ENCODE assay signal across 17 mouse cellular contexts in genomic region chr16:34032011-34032645, GRCm38 (mm10).
A peak's percentile ranks its signal among the peaks of the same experiment; 100 is the strongest.
DNase-seq lines count a peak whose midpoint lies in the region; ATAC-seq and TF ChIP-seq lines count a peak whose summit lies in the region.
"Had no signal": no experiment of that assay in that cellular context is flagged by ENCODE, and none has a peak within 500 bp of the region (broad histone marks: within the 10 kb centered on the region; RNA-seq: fewer than 3 reads in every experiment).

No protein-coding gene starts in this region.

- no peak overlapping the region for H3K4me2 ChIP-seq in heart, embryonic 12.5 days
- H3K4me2 ChIP-seq in intestine, embryonic 16.5 days (ENCODE audit: low read depth, low read length) = no peak overlapping the region
- H3K4me2 ChIP-seq in myocyte (ENCODE audit: low read depth) = peak overlapping the region; percentile 21
- H3K4me2 ChIP-seq: forebrain, embryonic 13.5 days; hindbrain, embryonic 15.5 days; neural tube, embryonic 12.5 days had no signal

- no peaks in the 10 kb centered on the region for H3K9me3 ChIP-seq in heart, embryonic 12.5 days (replicated peaks)
- H3K9me3 ChIP-seq in intestine, embryonic 16.5 days (ENCODE audit: control insufficient read depth, low read length) = no peaks in the 10 kb centered on the region
- H3K9me3 ChIP-seq: forebrain, embryonic 13.5 days; hindbrain, embryonic 15.5 days; neural tube, embryonic 12.5 days had no signal

- H3ac ChIP-seq in myocyte (ENCODE audit: control insufficient read depth, insufficient read length) = no peak overlapping the region

- 84% methylated on average over 12 of the region's 12 CpGs for WGBS in heart, embryonic 12.5 days
- WGBS in intestine, embryonic 16.5 days = 66% methylated on average over 12 of the region's 12 CpGs

- ATAC-seq in heart, embryonic 12.5 days (ENCODE audit: insufficient number of reproducible peaks, low FRiP score) = no peak
- ATAC-seq in intestine, embryonic 16.5 days = 0 out of 2 replicates have a peak, but pooled peaks have one; percentile 25
- ATAC-seq: forebrain, embryonic 13.5 days had no signal

- H3K4me1 ChIP-seq in heart, embryonic 12.5 days (replicated peaks) = peaks cover 58% of the 10 kb centered on the region
- H3K4me1 ChIP-seq in intestine, embryonic 16.5 days (ENCODE audit: control insufficient read depth, insufficient read depth, low read length) = peaks cover 17% of the 10 kb centered on the region
- H3K4me1 ChIP-seq: forebrain, embryonic 13.5 days; hindbrain, embryonic 15.5 days; neural tube, embryonic 12.5 days had no signal

- DNase-seq in heart, postnatal 10 days = no peak
- peak; percentile 80 for DNase-seq in MEL-GATA-1-ER (ENCODE audit: extremely low read depth, low read depth)
- DNase-seq in thymus, postnatal 36 days = no peak
- no peak for DNase-seq in lung, postnatal 4 days
- DNase-seq: cerebellum, adult 9-10 months; kidney, adult 2 months; kidney, postnatal 25 days; layer of hippocampus, adult 9-11 months; lung, postnatal 10 days; right cerebral cortex, postnatal 14 days; thymus, postnatal 4 days had no signal

- no peaks in the 10 kb centered on the region for H3K27me3 ChIP-seq in heart, embryonic 12.5 days (replicated peaks)
- H3K27me3 ChIP-seq in intestine, embryonic 16.5 days (replicated peaks; ENCODE audit: control insufficient read depth, insufficient read depth, low read length) = no peaks in the 10 kb centered on the region
- H3K27me3 ChIP-seq in myocyte (ENCODE audit: control insufficient read depth, insufficient read depth, insufficient read length) = no peaks in the 10 kb centered on the region
- H3K27me3 ChIP-seq: forebrain, embryonic 13.5 days; hindbrain, embryonic 15.5 days; neural tube, embryonic 12.5 days had no signal

- no peak overlapping the region for H3K4me3 ChIP-seq in heart, embryonic 12.5 days
- no peak overlapping the region for H3K4me3 ChIP-seq in intestine, embryonic 16.5 days (ENCODE audit: low read length)
- H3K4me3 ChIP-seq in myocyte = no peak overlapping the region
- H3K4me3 ChIP-seq: forebrain, embryonic 13.5 days; hindbrain, embryonic 15.5 days; neural tube, embryonic 12.5 days had no signal

- intact Hi-C loops in heart, postnatal 10 days (cut with DNase I) = loop anchor here (5.0 kb wide), 1 partner anchor 50 kb away; no protein-coding TSS in a partner anchor

- H3K27ac ChIP-seq in heart, embryonic 12.5 days (ENCODE audit: poor library complexity, severe bottlenecking) = peak overlapping the region; percentile 38
- H3K27ac ChIP-seq in intestine, embryonic 16.5 days (ENCODE audit: low read length) = no peak overlapping the region
- H3K27ac ChIP-seq: forebrain, embryonic 13.5 days; hindbrain, embryonic 15.5 days; neural tube, embryonic 12.5 days had no signal

- TF ChIP-seq POLR2A in myocyte (IDR thresholded peaks at IDR 0.05; ENCODE audit: insufficient read length, low read depth) = no peak

- no peaks in the 10 kb centered on the region for H3K79me2 ChIP-seq in myocyte (ENCODE audit: control insufficient read depth, insufficient read depth)

- H3K36me3 ChIP-seq in heart, embryonic 12.5 days = peaks cover 49% of the 10 kb centered on the region
- no peaks in the 10 kb centered on the region for H3K36me3 ChIP-seq in intestine, embryonic 16.5 days (ENCODE audit: control insufficient read depth, insufficient read depth, low read length)
- H3K36me3 ChIP-seq in myocyte (ENCODE audit: control insufficient read depth, insufficient read depth) = peaks cover 4% of the 10 kb centered on the region

- no peak overlapping the region for H3K9ac ChIP-seq in heart, embryonic 12.5 days
- H3K9ac ChIP-seq in intestine, embryonic 16.5 days (ENCODE audit: low read depth, low read length) = no peak overlapping the region
- H3K9ac ChIP-seq: forebrain, embryonic 13.5 days; hindbrain, embryonic 15.5 days; neural tube, embryonic 12.5 days had no signal

TF ChIP-seq in myocyte, 11 proteins besides CTCF, POLR2A, EP300 and RAD21:
- TF ChIP-seq REST (IDR thresholded peaks at IDR 0.05; ENCODE audit: insufficient read depth, insufficient read length) (no peak), CEBPB (IDR thresholded peaks at IDR 0.05; ENCODE audit: insufficient read depth, poor library complexity, severe bottlenecking) (no peak), TCF3 (IDR thresholded peaks at IDR 0.05; ENCODE audit: insufficient read length, low read depth) (no peak), POLR2AphosphoS2 (IDR thresholded peaks at IDR 0.05; ENCODE audit: insufficient read length, low read depth) (no peak), TCF12 (IDR thresholded peaks at IDR 0.05; ENCODE audit: insufficient read depth, poor library complexity, severe bottlenecking) (no peak), E2F4 (IDR thresholded peaks at IDR 0.05; ENCODE audit: insufficient read depth) (no peak), MYOD1 (IDR thresholded peaks at IDR 0.05; ENCODE audit: control insufficient read depth in 1 of 3, insufficient read length in 2 of 3, low read depth in 2 of 3) (no peak), SRF (IDR thresholded peaks at IDR 0.05; ENCODE audit: control insufficient read depth, insufficient read length, low read depth) (no peak), MAX (IDR thresholded peaks at IDR 0.05; ENCODE audit: low read depth) (no peak), USF1 (IDR thresholded peaks at IDR 0.05; ENCODE audit: low read depth) (no peak), MYOG (IDR thresholded peaks at IDR 0.05; ENCODE audit: control insufficient read depth in 1 of 3, insufficient read depth in 1 of 3, insufficient read length in 2 of 3, low read depth in 2 of 3) (no peak)
